Mouse (Mus musculus): Measurements from ENCODE around the gene Dio1.

The Dio1 gene

GRCm38 (mm10) chr4:107245368-107245767 is 61.6 kb downstream of the Dio1 start:
- no peak for DNase-seq (ENCODE audit: low spot score)

- DNase-seq (ENCODE audit: low spot score) = no peak
Measured at GRCm38 (mm10) chr4:107243365-107244333, 63.3 kb downstream of the Dio1 start.

Measured in layer of hippocampus, adult 11-12 months (tissue).